Mouse (Mus musculus) intestine, embryonic 16.5 days (tissue): Measurements from ENCODE around the gene Rtn2. TPM values are rescaled to one million over a fixed set of nuclear protein-coding genes. Genes with fewer than 3 reads are reported as not detected.

Experiments used
- ATAC-seq: fragments of 200-750 bp; cut with Nextera tagmentation; 2 replicates; pipeline ENCODE4 v1.8.0; 2017; ENCODE audit warnings: moderate TSS enrichment, moderate library complexity
- H3K27ac ChIP-seq: fragments of 300-500 bp; sonication (generic); 2 replicates; pipeline ENCODE4 v1.5.1; 2014; ENCODE audit warnings: mild to moderate bottlenecking, low read length
- H3K27me3 ChIP-seq: fragments of 300-500 bp; sonication (generic); replicated peaks from 2 replicates; pipeline ENCODE4 v1.6.1; 2014; ENCODE audit warnings: low read length, control low read depth, mixed read lengths; ENCODE audit not compliant: control insufficient read depth, insufficient read depth
- H3K36me3 ChIP-seq: fragments of 300-500 bp; sonication (generic); 2 replicates; pipeline ENCODE4 v1.6.1; 2014; ENCODE audit warnings: low read length, control low read depth; ENCODE audit not compliant: control insufficient read depth, insufficient read depth
- H3K4me1 ChIP-seq: fragments of 300-500 bp; sonication (generic); 2 replicates; pipeline ENCODE4 v1.6.1; 2014; ENCODE audit warnings: low read length, control low read depth, mixed read lengths; ENCODE audit not compliant: control insufficient read depth, insufficient read depth
- H3K4me2 ChIP-seq: fragments of 300-500 bp; sonication (generic); 2 replicates; pipeline ENCODE4 v1.6.1; 2014; ENCODE audit warnings: low read depth, low read length, control low read depth
- H3K4me3 ChIP-seq: fragments of 300-500 bp; sonication (generic); 2 replicates; pipeline ENCODE4 v1.5.1; 2014; ENCODE audit warnings: mild to moderate bottlenecking, low read length
- H3K9ac ChIP-seq: fragments of 300-500 bp; sonication (generic); 2 replicates; pipeline ENCODE4 v1.6.1; 2014; ENCODE audit warnings: low read depth, low read length
- H3K9me3 ChIP-seq: fragments of 300-500 bp; sonication (generic); 2 replicates; pipeline ENCODE4 v1.6.1; 2016; ENCODE audit warnings: low read length, control low read depth; ENCODE audit not compliant: control insufficient read depth
- WGBS: fragments of 180-500 bp; shearing (Covaris S2); extraction: QIAGEN DNeasy Blood & Tissue Kit; methylation state at CpG from one replicate; pipeline ENCODE4 v1.1.7; 2014; 5-methylcytosine and 5-hydroxymethylcytosine counted together
- polyA plus RNA-seq: library from polyadenylated mRNA; unstranded; fragments of >200 nt; fragmentation: Nextera tagmentation; extraction: Ambion mirVana; gene quantifications from 2 replicates; pipeline ENCODE4 v1.2.1, GENCODE M21; 2015

Rtn2 gene
- polyA plus RNA-seq, 1 experiment from 2014 or later, result 10.3 TPM

DNA sequence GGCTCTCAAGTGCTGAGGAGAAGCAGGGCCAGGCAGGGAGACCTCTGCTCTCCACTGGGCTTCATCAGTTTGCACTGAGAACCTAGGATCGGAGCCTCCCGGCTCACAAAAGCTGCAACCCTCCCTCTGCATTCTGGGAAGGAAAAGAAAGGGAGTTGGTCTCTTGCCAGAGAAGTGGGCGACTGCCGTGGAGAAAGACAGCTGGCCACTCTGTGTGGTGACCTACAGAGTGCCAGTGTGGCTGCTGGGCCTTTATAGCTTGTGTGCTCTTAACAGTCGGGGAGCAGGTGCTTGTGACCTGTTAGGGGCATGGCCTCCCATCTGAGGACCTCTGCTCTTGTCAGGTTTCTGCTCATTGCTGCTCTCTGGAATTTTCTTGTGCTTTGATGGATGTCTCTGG lies 38.6 kb upstream of the Rtn2 start:
- 78% methylated on average over 5 of the region's 5 CpGs for WGBS
- H3K4me3 ChIP-seq, result no peak overlapping the region
- peaks cover 6% of the 10 kb centered on the region; the same call in 1 of the 2 replicates for H3K36me3 ChIP-seq
- H3K9ac ChIP-seq, result no peak overlapping the region
- no peaks in the 10 kb centered on the region for H3K27me3 ChIP-seq
- H3K9me3 ChIP-seq, result no peaks in the 10 kb centered on the region
- no peak overlapping the region for H3K27ac ChIP-seq
- ATAC-seq, result no peak
- no peak overlapping the region for H3K4me2 ChIP-seq
- peaks cover 11% of the 10 kb centered on the region for H3K4me1 ChIP-seq

GRCm38 (mm10) chr7:19245083-19245482 lies 37.3 kb upstream of the Rtn2 start:
- H3K27me3 ChIP-seq, result no peaks in the 10 kb centered on the region
- H3K4me3 ChIP-seq, result no peak overlapping the region
- H3K36me3 ChIP-seq, result peaks cover 6% of the 10 kb centered on the region; the same call in 1 of the 2 replicates
- peaks cover 6% of the 10 kb centered on the region; the same call in 1 of the 2 replicates for H3K4me1 ChIP-seq
- H3K4me2 ChIP-seq, result no peak overlapping the region
- H3K27ac ChIP-seq, result no peak overlapping the region
- no peaks in the 10 kb centered on the region for H3K9me3 ChIP-seq
- WGBS, result 90% methylated on average over 3 of the region's 3 CpGs
- H3K9ac ChIP-seq, result no peak overlapping the region
- ATAC-seq, result no peak

DNA sequence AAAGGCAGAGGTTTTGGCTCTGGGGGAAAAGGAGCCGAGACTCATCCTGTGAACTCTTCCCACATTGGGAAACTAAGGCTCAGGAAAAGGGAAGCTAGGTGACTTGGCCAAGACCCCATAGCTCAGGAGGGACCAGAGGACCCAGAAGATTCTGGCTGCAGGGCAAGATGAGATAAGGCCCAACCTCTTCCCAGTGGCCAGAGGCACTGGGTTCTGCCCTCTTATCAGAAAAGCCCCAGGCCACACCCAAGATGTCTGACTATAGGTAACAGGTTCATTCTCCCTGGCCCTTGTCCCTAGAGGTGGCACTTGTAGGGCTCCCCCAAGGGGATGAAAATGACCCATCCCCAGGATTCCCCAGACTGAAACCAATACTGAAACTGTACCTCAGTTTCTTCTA lies 35.6 kb upstream of the Rtn2 start:
- Histone ChIP-seq H3K27ac (no peak overlapping the region), H3K4me1 (peaks cover 4% of the 10 kb centered on the region; the same call in 1 of the 2 replicates), H3K9ac (no peak overlapping the region), H3K27me3 (no peaks in the 10 kb centered on the region), H3K9me3 (no peaks in the 10 kb centered on the region), H3K4me3 (no peak overlapping the region), H3K36me3 (peaks cover 6% of the 10 kb centered on the region; the same call in 1 of the 2 replicates), H3K4me2 (no peak overlapping the region)
- no peak for ATAC-seq
- 94% methylated on average over 1 of the region's 1 CpGs for WGBS

- no peak overlapping the region for H3K9ac ChIP-seq
- no peaks in the 10 kb centered on the region for H3K9me3 ChIP-seq
- no peak overlapping the region for H3K4me2 ChIP-seq
- 97% methylated on average over 2 of the region's 2 CpGs for WGBS
- no peak overlapping the region for H3K27ac ChIP-seq
- peaks cover 4% of the 10 kb centered on the region; the same call in 1 of the 2 replicates for H3K4me1 ChIP-seq
- H3K36me3 ChIP-seq, result peaks cover 6% of the 10 kb centered on the region; the same call in 1 of the 2 replicates
- H3K27me3 ChIP-seq, result no peaks in the 10 kb centered on the region
- H3K4me3 ChIP-seq, result no peak overlapping the region
- no peak for ATAC-seq
Measured at GRCm38 (mm10) chr7:19247511-19247910, 34.9 kb upstream of the Rtn2 start.

DNA sequence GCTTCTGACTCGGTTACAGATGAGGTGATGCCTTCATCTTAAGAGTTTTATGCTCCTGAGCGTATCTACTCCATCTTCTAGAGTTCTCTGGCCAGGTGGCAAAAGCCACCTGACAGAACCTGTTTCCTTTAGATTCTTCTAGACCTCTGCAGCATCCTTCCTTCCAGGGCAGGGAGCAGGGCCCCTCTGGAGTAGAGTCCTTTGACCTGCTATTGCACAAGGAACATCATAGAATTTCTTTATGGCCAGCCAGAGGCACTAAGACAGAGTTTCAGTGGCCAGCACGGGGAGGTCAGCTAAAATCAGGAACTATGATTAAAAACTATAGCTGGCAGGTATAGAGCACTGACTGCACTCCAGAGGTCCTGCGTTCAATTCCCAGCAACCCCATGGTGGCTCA lies 30.3 kb upstream of the Rtn2 start:
- Histone ChIP-seq H3K9ac (no peak overlapping the region), H3K36me3 (peaks cover 3% of the 10 kb centered on the region; the same call in 1 of the 2 replicates), H3K9me3 (0 out of 2 replicates have a peak, but pooled peaks cover 4% of the 10 kb centered on the region), H3K4me2 (no peak overlapping the region), H3K4me3 (no peak overlapping the region), H3K27me3 (no peaks in the 10 kb centered on the region), H3K4me1 (peaks cover 4% of the 10 kb centered on the region; the same call in 1 of the 2 replicates), H3K27ac (peak overlapping the region; percentile 33; the same call in 1 of the 2 replicates)
- peak; percentile 70 for ATAC-seq
- 74% methylated on average over 4 of the region's 4 CpGs for WGBS

DNA sequence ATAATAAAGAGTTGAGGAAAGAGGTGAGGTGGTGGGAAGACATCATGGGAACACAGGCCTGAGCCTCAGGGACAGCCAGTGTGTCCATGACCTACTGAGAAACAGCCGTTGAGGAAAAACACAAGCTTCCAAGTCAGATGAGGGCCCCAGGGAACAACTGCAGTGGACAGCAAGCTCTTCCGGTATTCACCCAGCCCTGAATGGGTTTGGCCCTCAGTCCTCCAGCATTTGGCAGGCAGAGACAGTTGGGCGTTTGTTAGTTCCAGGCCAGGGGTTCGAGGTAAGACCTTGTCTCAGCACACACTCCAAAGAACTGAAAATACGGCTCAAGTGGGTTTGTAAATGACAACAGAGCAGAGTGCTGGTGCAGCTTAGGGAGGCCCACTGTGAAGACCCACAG lies 29.0 kb upstream of the Rtn2 start:
- Histone ChIP-seq H3K4me1 (peaks cover 4% of the 10 kb centered on the region; the same call in 1 of the 2 replicates), H3K9me3 (0 out of 2 replicates have a peak, but pooled peaks cover 4% of the 10 kb centered on the region), H3K27ac (0 out of 2 replicates have a peak overlapping the region, but pooled peaks have one; percentile 17), H3K4me2 (no peak overlapping the region), H3K9ac (no peak overlapping the region), H3K27me3 (no peaks in the 10 kb centered on the region), H3K4me3 (no peak overlapping the region), H3K36me3 (peaks cover 6% of the 10 kb centered on the region)
- 61% methylated on average over 5 of the region's 5 CpGs for WGBS
- no peak for ATAC-seq

DNA sequence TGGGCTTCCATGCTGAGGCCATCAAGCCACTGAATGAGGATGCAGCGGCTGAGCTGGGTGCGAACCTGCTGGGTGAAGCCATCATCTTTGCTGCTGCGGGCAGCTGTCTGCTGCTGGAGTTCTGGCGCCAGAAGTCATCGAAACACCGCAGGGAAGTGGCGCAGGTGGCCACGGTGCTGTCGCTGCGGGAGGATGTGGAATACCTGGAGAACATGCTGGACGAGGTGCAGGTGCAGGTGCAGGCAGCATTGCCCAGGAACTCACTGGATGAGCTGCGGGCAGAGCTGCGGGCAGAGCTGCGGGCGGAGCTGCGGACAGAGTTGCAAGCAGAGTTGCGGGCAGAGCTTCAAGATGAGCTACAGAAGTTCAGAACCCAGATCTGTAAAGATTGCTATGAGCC lies 27.0 kb upstream of the Rtn2 start:
- no peak for ATAC-seq
- no peak overlapping the region for H3K9ac ChIP-seq
- 88% methylated on average over 17 of the region's 17 CpGs for WGBS
- H3K27me3 ChIP-seq, result no peaks in the 10 kb centered on the region
- H3K27ac ChIP-seq, result no peak overlapping the region
- H3K4me2 ChIP-seq, result no peak overlapping the region
- H3K9me3 ChIP-seq, result 0 out of 2 replicates have a peak, but pooled peaks cover 4% of the 10 kb centered on the region
- H3K4me1 ChIP-seq, result no peaks in the 10 kb centered on the region
- peaks cover 15% of the 10 kb centered on the region for H3K36me3 ChIP-seq
- H3K4me3 ChIP-seq, result no peak overlapping the region

GRCm38 (mm10) chr7:19256567-19256966 lies 25.9 kb upstream of the Rtn2 start:
- Histone ChIP-seq H3K4me2 (no peak overlapping the region), H3K4me3 (no peak overlapping the region), H3K36me3 (peaks cover 25% of the 10 kb centered on the region), H3K27me3 (no peaks in the 10 kb centered on the region), H3K9ac (no peak overlapping the region), H3K4me1 (no peaks in the 10 kb centered on the region), H3K27ac (no peak overlapping the region), H3K9me3 (0 out of 2 replicates have a peak, but pooled peaks cover 4% of the 10 kb centered on the region)
- WGBS, result 78% methylated on average over 7 of the region's 7 CpGs
- no peak for ATAC-seq

GRCm38 (mm10) chr7:19257390-19258022 lies 24.9 kb upstream of the Rtn2 start:
- 33% methylated on average over 11 of the region's 11 CpGs for WGBS
- Histone ChIP-seq H3K36me3 (peaks cover 30% of the 10 kb centered on the region), H3K4me3 (no peak overlapping the region), H3K27ac (no peak overlapping the region), H3K4me1 (no peaks in the 10 kb centered on the region), H3K9ac (no peak overlapping the region), H3K4me2 (no peak overlapping the region), H3K27me3 (no peaks in the 10 kb centered on the region), H3K9me3 (0 out of 2 replicates have a peak, but pooled peaks cover 4% of the 10 kb centered on the region)
- ATAC-seq, result peak; percentile 80
